Mouse (Mus musculus): ENCODE results near the gene H13. TPM values are rescaled to one million over a fixed set of nuclear protein-coding genes. Genes with fewer than 3 reads are reported as not detected.

The H13 gene
- total RNA-seq, 2 experiments from 2014 or later, result 32.6 to 37.3 TPM

DNA sequence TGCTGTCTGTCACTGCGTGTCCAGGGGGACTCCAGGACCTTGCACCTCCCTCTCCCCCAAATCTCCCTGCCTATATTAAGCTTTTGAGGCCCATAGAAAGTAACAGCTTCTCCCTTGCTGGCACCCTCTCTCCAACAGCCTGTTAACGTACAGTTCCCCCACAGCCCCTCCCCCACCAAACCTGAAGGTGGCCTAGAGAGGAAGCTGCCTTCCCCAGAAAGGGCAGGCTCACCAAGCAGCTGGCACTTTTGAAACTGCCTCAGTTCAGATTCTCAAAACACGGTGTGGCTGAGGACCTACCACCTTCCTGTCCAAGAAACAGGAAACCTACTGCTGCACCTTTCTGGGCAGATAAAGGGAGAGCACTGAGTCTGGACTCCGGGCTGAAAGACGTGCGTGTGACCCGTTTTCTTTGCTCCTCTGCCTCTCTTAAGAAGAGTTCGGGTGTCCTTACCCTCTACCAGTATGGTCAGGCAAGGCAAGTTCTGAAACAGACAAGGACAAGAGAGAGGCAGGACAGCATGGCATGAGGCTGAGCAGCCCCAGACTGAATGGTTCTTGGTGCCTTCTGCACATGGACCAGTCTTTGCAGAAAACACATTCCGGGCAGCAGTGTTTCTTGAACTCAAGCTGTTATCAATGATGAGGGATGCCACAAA lies 1.9 kb downstream of the H13 start:
- intact Hi-C loops (cut with DNase I), result loop anchor here (10.0 kb wide), 1 partner anchor 344 kb away; the partner anchor contains the start of gene Pdrg1
- H3K27ac ChIP-seq, result peak overlapping the region; percentile 97
- no peak for DNase-seq
- H3K4me3 ChIP-seq, result peak overlapping the region; percentile 99
- no peak for TF ChIP-seq CTCF (IDR thresholded peaks at IDR 0.05)

DNA sequence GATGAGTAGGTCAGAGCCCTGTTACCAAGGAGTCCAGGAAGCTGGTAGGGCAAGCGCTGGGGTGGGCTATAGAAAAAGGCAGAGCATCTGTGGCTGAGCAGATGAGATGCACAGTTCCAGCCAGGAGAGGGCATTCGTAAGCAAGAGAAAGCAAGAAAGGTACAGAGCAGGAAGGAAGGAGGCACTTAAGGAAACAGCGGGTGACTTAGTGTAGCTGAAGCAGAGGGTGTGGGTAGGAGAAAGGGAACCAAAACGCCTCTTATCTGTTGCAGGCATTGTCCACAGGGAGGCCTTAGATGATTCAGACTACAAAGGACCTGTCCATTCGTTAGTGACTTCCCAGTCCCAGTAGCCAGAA lies 2.4 kb downstream of the H13 start:
- peak; percentile 54 for TF ChIP-seq CTCF (IDR thresholded peaks at IDR 0.05)
- intact Hi-C loops (cut with DNase I), result loop anchor here (10.0 kb wide), 1 partner anchor 343 kb away; the partner anchor contains the start of gene Pdrg1
- Histone ChIP-seq H3K4me3 (peak overlapping the region; percentile 99), H3K27ac (peak overlapping the region; percentile 97)
- no peak for DNase-seq

DNA sequence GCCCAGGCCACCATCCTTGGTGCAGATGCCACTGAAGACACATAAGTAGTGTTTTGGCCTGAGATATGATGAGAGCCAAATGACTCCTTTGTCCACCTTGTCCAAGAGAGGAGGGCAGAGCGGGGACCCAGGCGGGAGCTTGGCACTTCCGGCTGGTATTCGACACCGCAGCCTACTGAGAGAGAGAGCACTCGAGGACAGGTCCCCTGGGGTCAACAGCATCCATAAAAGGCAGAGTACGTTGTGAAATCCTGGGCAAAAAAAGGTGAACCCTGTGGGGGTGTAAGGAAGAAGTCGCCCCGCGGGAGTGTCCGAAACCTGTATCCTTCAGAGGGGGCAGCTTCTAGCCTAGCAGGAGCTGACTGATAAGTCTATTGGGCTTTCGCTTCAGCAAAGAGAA lies 2.9 kb downstream of the H13 start:
- Histone ChIP-seq H3K27ac (peak overlapping the region; percentile 97), H3K4me3 (peak overlapping the region; percentile 99)
- intact Hi-C loops (cut with DNase I), result loop anchor here (10.0 kb wide), 1 partner anchor 343 kb away; the partner anchor contains the start of gene Pdrg1
- DNase-seq, result peak; percentile 73
- no peak for TF ChIP-seq CTCF (IDR thresholded peaks at IDR 0.05)

DNA sequence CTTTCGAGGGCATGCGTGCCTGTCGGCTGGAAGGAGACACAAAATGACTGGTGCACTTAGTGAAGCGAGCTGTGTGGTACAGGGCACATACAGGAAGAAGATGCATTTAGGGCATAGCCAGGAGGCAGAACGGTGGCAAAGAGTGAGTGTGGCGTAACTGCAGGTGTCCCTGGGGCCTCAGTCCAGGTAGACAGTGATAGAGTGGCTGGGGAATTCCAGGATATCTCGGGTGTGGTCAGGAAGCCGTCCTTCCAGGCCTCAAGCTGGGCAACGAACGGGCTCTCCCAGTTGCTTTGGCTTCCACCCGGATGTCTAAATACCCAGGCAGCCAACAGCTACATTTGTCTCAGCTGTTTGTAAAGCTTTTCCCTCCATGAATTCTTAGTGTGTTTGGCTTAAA lies 4.9 kb downstream of the H13 start:
- peak overlapping the region; percentile 52 for H3K27ac ChIP-seq
- intact Hi-C loops (cut with DNase I), result loop anchor here (10.0 kb wide), 1 partner anchor 341 kb away; the partner anchor contains the start of gene Pdrg1

DNA sequence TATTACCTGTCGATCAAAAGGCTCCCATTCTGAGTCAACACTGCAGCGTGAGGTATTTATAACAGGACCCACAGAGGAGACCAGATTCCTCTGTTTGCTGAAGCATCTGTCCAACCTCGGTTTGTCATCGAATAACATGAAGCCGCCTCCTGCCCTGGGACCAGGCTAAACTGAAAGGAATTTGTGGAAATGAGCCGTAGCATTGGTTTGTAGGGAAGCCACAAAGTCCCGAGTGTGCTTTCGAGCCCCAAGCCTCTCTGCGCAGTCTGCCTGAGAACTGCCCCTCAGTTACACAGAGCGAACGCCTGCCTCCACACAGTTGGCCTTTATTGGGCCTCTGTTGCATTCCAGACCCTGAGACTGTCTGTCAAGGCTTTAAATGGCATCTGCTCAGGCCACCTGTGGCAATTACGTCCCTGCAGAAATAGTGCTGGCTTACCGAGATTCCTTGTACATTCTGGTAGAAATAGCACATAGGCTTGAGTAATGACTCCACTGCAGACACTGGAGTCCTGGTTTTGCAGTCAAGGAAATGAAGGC lies 6.1 kb downstream of the H13 start:
- Histone ChIP-seq H3K4me3 (no peak overlapping the region), H3K27ac (peak overlapping the region; percentile 60)
- intact Hi-C loops (cut with DNase I), result loop anchor here (10.0 kb wide), 1 partner anchor 339 kb away; the partner anchor contains the start of gene Pdrg1
- no peak for TF ChIP-seq CTCF (IDR thresholded peaks at IDR 0.05)
- no peak for DNase-seq

More for the DNA sequence above, 4.9 kb downstream of the H13 start:
- TF ChIP-seq CTCF (IDR thresholded peaks at IDR 0.05), result no peak
- H3K4me3 ChIP-seq, result no peak overlapping the region
- no peak for DNase-seq

DNA sequence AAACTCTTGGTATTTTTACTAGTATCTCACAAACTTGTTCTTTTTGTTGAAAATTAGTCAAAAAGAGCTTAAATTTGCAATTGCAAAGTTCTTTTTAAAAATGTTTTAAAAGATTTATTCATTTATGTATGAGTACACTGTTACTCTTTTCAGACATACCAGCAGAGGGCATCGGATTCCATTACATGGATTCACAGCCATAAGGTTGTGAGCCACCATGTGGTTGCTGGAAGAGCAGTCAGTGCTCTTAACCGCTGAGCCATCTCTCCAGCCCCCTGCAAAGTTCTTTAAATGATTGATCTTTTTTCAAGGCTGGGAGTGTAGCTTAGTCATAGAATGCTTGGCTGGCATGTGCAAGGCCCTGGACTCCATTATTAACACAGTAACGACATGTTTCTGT lies 9.0 kb downstream of the H13 start:
- H3K4me3 ChIP-seq, result no peak overlapping the region
- peak; percentile 73 for TF ChIP-seq CTCF (IDR thresholded peaks at IDR 0.05)
- intact Hi-C loops (cut with DNase I), result loop anchor here (10.0 kb wide), 1 partner anchor 336 kb away; the partner anchor contains the start of gene Pdrg1
- no peak overlapping the region for H3K27ac ChIP-seq
- no peak for DNase-seq

DNA sequence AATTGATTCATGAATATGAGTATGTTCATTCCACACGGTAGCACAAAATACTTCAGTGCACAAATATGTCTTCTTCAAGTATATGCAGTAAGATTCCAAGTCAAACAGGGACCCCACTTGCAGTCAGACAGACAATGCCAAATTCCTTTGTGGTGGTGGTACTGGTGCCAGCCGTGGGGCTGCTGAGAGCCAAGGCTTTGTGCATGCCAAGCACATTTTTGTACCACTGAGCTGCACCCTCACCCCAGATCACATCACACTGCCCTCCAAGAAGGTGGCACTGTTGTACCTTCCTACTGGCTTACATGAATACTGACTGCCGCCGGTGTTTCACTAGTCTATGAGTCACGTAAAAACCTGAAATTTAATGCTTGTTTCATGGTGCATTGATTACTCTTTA lies 9.7 kb downstream of the H13 start:
- intact Hi-C loops (cut with DNase I), result loop anchor here (10.0 kb wide), 1 partner anchor 336 kb away; the partner anchor contains the start of gene Pdrg1
- no peak for DNase-seq
- no peak for TF ChIP-seq CTCF (IDR thresholded peaks at IDR 0.05)
- H3K27ac ChIP-seq, result no peak overlapping the region
- H3K4me3 ChIP-seq, result no peak overlapping the region

DNA sequence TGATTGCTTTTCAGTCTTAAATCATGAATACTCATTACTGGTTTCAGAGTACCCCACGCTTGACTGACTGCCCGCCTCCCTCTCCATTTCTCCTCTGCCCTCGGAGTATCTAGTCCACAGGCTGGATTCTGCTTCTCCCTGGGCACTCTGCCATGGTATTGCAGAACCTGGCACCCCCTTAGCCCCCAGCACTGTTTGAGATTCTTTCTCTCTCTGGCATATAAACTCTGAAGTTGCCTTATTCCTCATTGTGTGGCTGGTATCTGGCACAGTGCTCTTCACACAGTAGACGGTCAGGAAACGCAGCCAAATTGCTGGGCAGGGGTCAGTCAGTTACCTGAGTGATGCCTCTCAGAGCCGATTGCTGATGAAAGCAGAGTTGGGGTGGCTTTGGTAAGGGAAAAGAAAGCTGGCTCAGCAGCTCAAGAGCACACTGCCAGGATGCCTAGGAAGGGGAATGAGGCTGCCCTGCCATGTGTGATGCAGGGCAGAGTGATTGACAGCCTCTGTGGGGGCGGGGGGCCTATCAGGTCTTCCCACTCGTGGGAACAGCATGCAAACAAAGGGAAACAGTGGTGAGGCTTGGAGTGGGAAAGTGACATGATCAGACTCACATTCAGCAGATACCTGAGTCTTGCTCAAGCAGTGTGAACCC lies 10.6 kb downstream of the H13 start:
- no peak overlapping the region for H3K4me3 ChIP-seq
- TF ChIP-seq CTCF (IDR thresholded peaks at IDR 0.05), result no peak
- intact Hi-C loops (cut with DNase I), result loop anchor here (10.0 kb wide), 1 partner anchor 335 kb away; the partner anchor contains the start of gene Pdrg1
- no peak overlapping the region for H3K27ac ChIP-seq
- DNase-seq, result no peak

DNA sequence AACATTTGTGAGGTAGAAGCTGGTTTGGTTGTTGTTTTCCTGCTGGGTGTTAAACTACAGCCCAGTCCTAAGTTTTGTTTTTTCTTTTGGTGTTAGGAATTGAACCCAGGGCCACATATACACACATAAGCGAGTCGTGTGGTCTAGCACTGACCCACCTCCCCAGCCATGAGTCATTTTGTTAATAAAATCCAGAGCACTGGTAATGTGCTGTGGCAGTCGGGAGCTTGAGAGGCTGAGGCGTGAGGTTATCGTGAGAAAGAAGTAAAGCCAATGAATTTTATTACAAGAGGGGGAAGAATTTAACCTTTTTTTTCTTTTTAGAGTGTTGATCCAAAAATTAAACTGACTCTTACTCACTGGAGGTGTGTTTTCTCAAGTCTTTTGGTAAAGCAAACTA lies 13.8 kb downstream of the H13 start:
- TF ChIP-seq CTCF (IDR thresholded peaks at IDR 0.05), result no peak
- intact Hi-C loops (cut with DNase I), result no loop called here
- no peak overlapping the region for H3K4me3 ChIP-seq
- DNase-seq, result no peak
- H3K27ac ChIP-seq, result no peak overlapping the region

DNA sequence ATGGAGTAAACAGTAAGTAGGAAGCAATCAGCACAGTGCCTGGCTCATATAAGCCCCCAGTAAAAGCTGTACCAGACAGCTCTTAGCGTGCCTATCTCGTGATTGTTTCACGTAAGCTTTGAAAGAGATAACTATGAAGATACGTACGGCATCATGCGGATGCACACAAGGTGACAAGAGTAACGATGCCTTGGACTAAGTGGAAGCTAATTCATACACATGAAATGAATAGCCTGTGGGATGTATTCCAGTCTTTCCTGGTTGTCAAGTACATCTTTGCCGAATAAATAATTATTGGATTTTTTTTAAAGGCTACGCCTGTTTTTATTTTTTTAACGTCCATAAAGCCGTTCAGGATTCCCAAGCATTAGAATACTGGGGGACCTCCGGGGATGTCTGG lies 17.1 kb downstream of the H13 start:
- Histone ChIP-seq H3K27ac (peak overlapping the region; percentile 83), H3K4me3 (peak overlapping the region; percentile 68)
- no peak for DNase-seq
- TF ChIP-seq CTCF (IDR thresholded peaks at IDR 0.05), result no peak
- intact Hi-C loops (cut with DNase I), result no loop called here

DNA sequence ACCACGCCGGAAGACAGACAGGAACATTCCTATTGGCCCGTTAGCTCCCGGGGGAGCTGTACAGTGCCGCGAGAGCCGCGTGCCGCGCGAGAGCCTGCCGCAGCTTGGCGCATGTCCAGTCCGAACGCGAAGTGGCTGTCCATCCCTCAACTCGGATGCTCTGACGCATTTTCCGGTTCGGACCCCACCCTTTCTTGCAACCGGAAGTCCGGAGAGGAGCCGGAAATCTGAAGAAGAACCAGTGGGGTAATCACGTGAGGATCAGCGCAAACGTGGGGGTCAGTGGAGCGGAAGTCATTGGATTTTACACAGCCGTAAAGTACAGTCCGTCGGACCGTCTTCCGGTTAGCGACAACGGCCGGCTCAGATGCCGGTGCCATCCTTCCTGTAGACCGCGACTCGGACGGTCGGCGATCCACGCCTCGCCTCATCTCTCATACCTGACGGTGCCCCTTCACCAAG lies 17.6 kb downstream of the H13 start, which contains the start of gene Mcts2:
Mcts2 (plus strand) TSS at position 230 of the 462 bp plus-strand sequence.
- Histone ChIP-seq H3K4me3 (peak within 1 kb of the TSS; percentile 68), H3K27ac (peak within 1 kb of the TSS; percentile 83)
- intact Hi-C loops (cut with DNase I), result no loop called here
- DNase-seq, result peak; percentile 96
- TF ChIP-seq CTCF (IDR thresholded peaks at IDR 0.05), result no peak

DNA sequence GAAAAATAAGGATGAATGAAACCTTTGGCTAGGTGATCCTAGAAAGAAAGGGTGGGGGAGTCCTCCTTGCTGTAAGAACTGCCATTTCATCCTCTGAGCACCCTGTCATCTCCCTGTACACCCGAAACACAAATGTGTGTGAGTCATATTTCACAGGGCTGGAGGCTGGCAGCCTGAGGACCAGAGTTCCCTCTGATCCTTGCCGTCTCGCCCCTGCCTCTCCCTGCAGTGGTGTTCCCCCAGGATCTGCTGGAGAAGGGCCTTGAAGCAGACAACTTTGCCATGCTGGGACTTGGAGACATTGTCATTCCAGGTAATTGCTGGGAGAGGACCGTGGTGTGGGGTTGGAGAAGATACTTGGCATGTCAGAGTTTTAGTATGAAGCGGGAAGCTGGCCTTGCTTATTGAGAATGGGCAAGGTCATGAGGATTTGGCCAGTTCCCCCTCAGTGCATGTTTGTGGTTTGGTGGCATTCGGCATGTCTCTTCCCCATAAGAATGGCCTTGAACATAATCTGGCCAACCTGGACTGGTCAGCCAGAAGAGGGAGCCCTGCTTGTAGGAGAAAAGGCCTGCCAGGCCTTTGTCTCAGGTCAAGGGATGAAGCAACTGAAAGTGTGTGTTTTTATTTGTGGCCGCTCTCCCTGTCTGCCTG lies 22.4 kb downstream of the H13 start:
- intact Hi-C loops (cut with DNase I), result loop anchor here (5.0 kb wide), 1 partner anchor 241 kb away; the partner anchor contains the start of gene Foxs1
- Histone ChIP-seq H3K27ac (no peak overlapping the region), H3K4me3 (no peak overlapping the region)
- peak; percentile 52 for TF ChIP-seq CTCF (IDR thresholded peaks at IDR 0.05)
- no peak for DNase-seq
